Mouse (Mus musculus) cerebellum, postnatal 36 days (tissue): ENCODE measurements at regions not wholly inside any gene's neighbourhood (a gene's known extent, or its start where the extent isn't known, plus 50 kb on each side); places are given as distances from the start of the nearest gene placed in this dataset.

Experiments used
- DNase-seq, 2 experiments: peaks; one replicate each; pipeline ENCODE4 v3.0.0; 2021 to 2022; ENCODE audit warnings: mixed read lengths in 2 of 2

DNA sequence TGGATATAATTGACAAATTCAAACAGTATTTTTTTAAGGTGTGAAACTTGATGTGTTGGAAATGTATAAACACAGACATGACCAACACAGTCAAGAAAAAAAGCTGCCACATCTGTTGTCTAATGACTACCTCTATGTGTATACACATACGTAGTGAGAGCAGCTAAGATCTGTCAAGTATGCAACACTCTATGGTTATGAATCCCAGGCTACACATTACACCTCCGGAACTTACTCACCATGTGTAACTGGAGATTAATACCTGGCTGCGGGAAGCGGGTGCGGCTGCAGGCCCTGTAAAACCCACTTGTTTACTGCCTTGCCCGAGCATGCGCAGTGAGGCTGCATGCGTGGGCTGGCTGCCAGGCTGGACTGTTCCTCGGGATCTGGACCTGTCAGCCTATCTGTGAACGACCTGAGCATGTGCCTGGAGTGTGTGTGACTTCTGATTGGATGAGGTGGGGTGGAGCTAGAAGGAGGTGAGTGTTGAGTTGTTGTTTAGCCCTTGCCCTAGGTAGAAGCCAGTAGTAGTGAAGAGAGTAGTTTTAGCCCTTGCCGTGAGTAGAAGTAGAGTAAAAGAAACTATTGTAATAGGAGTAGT, 211.1 kb downstream of the Sp3 start:
- DNase-seq = no peak

DNA sequence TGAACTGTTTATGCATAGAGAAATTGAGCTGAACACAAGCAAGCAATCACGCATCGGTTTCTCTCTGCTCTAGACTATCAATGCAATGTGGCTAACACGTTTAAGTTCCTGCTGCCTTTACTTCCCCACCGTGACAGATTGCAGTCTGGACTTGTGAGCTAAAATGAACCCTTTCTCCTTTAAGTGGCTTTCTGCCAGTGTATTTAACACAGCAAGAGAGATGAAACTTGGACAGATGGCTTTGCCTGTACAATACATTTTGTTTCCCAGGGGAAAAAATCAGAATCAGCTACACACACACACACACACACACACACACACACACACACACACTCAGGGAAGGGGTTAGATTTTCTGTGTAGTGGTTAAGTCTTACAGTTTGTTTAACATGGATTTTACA, 206.8 kb downstream of the Sp3 start:
- DNase-seq = no peak

DNA sequence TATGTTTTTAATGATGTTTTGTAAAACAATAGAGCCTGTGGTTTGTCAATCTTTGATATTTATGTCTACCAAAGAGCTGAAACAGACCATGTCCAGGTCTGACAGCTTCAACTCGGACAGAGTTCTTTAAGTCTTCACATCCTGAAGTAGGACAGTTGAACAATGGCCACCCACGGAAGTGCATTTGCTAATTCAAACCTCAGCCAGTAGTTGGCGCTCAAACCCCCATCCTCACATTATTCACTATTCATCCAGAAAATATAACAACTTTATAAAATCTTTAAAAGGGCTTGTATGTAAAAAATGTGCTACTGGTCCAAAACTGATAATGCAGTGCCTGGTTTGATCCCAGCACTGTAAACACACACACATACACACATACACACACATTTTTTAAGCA, 202.9 kb downstream of the Sp3 start:
- DNase-seq = no peak

- no peak for DNase-seq
These were observed 202.3 kb downstream of the Sp3 start for GRCm38 (mm10) chr2:72777806-72778510.

DNA sequence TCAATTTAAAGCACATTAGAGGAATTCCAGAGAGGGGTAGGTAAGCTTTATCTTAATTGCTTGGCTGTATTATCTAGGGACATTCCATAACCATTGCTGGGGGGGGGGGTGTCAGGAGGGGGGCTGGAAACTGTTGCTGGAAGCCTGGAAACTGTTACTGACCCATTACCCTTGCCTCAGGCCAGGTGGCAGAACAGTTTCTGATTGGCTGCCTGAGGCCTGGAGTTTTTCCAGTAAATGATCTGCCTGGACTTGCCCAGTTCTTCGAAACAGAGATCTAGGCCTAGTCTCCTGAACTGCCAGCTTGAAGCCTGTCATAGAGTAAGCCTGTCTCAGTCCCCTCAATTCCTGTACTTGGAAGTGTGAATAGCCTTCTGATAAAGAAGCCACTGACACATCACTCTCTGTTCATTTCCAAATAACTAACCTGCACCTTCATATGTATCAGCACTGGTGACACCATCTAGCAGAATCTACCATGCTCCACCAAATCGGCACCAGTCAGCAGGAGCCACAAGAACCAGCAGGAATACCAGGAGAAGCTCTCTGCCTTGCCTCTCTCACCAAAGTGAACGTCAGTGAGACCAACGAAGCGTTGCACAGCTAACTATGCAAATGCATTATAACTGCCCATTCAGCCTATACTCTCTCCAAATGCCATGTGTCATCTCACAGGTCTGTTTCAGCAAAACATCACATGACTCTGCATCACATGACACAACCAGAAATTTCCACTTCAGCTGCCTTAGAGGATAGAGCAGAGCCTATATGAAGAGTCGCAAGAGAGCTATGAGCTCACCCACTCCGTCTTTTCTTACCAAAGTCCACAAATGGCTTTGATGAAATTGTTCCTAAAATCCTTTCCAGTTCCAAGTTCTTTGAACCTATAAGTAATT, 200.7 kb downstream of the Sp3 start:
- no peak for DNase-seq

DNA sequence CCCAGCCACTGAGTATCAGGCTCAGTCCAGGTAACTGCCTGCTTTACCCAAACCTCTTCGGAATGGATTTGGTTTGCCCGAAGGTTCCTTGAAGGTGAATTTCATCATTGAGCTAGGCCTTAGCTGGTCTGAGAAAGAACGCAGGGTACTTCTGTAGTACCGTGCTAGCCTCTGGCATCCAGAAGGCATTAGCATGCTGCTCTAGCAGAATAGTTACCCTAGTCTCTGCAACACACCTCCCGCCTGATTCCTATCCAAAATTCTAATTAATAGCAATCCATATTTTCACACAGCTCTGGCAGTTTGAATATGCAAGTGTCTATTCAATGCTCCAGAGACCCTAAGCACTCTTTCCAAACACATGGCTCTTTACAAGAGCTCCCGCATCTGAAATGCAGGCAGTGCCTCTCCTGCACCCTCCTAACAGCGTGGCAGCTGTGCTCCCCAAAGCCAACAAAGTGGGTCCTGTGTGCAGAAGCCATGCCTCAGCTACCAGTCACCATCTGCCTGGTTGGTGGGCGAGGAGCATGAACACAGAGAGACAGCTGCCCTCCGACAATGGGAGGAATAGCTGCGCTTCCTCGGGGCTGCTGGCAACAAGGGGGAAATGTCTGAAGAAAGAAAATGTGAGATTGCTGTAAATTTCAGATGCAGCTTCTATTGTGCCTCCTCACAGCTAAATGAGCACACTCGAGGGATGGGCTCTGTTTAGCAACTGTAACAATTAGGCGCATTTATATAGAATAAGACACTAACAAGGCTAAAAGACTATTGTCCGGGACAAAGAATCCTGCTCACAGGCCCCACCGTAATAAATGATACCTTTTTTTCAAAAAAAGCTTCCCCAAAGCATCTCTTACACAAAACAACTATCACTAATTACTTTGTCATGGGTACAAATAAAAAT, 198.6 kb downstream of the Sp3 start:
- DNase-seq = no peak

GRCm38 (mm10) chr2:72782355-72782754, 197.9 kb downstream of the Sp3 start:
- DNase-seq = no peak

GRCm38 (mm10) chr2:72785365-72786043, 194.7 kb downstream of the Sp3 start:
- DNase-seq = no peak

DNA sequence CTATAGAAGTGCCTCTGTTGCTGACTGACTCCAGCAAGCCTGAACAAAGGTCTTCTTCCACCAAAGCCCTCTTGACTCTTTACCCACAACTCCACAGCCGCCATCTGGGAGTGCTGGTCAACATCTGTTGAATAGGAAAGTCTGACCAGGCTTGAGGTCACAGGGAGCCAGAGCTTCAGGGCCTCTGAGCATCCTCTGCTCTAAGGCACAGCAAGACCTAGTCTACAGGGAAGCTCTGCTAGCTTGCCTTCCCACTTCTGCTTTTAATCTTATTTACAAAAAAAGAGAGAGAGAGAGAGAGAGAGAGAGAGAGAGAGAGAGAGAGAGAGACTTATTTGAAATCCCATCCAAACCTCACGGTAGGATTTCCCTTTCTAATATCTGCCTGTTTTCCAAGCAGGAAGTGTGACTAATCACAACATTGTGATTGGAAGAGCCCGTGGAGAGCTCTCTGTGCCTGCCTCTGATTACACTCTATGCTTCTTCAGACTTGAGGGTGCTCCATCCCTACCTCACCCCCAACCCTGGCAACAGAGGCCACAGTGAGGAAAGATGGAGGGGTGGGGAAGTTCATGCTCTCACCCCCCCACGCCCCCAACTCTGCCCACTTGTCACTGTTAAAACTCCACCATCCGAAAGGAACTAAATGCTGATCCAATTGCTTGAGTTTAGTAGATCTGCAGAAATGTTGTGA, 194.1 kb downstream of the Sp3 start:
- DNase-seq = no peak

DNA sequence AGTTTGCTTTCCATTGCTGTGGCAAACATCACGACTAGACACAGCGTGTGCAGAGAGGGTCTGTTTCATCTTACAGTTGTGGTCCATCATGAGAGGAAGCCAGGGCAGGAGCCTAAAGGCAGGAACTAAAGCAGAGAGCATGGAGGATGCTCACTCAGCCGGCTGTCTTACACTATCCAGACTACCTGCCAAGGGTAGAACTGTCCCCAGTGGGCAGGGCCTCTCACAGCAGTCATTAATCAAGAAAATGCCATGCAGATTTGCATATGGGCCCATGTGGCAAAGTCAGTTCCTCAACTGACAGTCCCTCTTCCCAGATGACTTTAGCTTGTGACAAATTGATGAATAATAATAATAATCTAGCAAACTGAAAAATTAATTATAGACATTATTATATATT, 192.6 kb downstream of the Sp3 start:
- DNase-seq = no peak

DNA sequence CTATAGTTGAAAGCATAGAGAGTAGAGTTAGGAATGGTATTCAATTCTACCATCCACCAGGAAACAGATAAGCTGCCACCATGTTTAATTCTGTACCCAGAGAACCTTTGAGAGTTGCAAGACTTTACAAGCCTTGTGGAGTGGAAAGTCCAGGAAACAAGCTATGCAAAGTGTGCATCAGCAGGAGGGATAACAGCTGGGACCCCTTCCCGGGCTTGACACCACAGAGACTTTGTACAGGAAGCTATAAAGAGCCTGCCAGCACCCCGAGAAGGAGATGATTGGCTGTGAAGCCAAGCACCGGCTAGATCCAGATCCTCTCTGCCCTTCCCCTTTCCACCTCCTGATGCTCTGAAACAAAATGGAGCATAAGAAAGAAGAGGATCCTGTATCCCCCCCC, 188.8 kb downstream of the Sp3 start:
- DNase-seq = no peak

- DNase-seq = no peak
These were observed 186.8 kb downstream of the Sp3 start for GRCm38 (mm10) chr2:72793424-72793823.

DNA sequence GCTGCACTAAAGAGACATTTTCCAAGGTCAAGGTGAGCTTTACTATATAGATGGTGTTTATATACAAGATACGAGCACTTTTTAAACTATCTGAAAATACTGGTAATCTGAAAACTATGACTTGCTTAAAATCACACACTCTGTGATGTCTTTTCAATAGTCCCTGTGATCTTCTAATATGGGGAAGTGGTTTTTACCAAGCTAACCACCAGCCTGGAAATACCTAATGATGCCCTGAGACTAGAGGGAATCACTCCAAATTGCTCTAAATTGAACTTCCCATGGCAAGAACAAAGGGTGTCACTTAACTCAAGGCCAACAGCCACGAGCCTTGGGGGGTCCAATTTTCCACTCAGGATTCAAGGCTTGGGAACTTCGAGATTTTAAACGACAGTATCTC, 185.7 kb downstream of the Sp3 start:
- no peak for DNase-seq

DNA sequence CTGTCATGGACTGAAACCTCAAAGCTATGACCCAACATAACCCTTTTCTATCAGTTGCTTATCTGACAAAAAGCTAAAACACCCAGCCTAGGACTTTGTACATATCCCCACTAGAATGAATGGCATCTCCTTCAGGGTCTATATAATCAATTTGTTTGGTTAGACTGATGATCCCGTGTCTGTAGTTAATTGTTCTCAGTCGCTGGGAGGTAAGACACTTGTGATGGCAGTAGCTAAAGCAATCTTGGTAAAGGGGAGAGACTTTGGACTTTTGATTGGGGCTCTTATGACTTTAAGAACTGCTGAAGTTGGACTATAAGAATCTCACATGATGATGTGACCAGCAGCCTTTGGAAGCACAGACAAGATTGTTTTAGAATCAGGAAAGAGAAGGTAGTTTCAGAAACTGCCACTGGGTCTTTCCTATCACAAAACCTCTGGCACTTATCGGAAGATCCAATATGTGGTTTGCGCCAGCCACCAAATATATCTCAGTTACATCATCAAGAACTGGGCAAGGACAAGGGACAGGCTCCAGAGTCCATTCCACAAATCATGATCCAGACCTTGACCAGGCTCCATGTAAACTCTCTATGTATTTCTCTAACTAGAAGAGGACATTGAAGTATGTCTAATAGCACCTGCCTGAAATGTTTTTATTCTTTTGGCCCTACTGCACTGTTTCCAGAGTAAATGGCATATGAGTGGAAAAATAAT, 183.1 kb downstream of the Sp3 start:
- DNase-seq = no peak

GRCm38 (mm10) chr2:72800696-72801095, 179.6 kb downstream of the Sp3 start:
- no peak for DNase-seq

- DNase-seq = no peak
These were observed 166.8 kb downstream of the Sp3 start for GRCm38 (mm10) chr2:72813282-72813974.

DNA sequence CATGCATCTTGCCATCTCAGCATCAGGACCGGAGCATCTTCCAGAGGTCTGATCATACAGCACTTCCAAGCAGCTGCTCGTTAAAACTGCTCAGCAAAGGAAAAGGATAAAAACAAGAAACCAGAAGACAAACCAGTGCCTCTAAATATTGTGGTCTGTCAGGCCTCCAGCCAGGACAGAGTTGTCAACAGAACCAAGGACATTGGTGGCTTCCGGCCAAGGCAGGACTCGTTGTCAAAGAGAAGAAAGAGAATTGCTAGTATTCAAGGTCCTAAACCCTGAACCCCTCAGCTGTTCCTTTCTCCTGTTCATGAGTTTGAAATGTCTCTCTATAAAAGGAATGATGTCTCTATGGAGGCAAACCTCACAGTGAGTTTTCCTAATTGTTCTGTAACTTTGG, 155.0 kb downstream of the Sp3 start:
- no peak for DNase-seq

GRCm38 (mm10) chr2:72829139-72829538, 151.1 kb downstream of the Sp3 start:
- no peak for DNase-seq

DNA sequence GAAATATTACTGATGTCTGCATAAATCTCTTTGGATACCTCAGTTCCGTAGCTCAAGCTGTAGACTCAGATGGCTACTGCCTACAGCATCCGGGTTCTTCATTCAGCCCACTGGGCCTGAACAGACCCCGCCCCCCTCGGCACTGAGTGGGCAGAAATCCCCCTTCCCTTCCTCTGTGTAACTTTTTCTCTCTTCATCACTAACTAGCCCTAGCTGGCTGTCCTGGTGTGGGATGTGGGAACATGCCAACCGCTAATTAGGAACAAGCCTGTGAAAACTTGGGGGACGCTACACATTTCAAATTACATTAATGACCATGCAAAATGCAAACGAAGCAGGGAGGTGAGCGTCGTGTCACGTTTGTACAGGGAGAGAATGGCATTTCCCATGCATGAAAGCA, 147.5 kb downstream of the Sp3 start:
- DNase-seq = no peak

DNA sequence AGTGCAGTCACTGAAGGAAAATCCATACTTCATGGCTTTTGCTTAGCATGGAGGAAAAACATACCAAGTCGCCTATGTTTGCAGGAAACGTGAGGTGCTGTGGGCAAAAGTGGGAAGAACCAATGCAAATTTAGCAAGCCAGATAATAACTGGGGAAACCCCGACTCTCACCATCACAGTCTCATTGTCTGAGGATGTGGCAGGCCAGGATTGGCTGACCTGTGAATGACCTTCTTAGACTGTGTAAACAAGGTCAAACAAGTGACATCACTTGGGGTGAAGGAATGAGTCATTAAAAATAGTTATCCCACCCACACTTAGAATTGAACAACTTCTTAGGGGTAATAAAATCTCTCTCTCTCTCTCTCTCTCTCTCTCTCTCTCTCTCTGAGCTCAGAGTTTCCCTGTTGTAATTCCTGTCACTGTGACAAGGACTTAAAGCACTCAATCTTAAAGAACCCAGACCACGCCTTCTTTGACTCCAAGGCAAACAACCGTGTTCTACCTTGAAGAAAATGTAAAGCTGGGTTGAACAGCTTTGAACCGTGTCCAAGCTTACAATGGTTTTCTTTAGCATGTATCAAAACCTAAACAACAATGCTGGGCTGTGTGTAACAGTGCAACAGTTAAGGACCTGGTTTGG, 142.0 kb downstream of the Sp3 start:
- no peak for DNase-seq
